Mouse (Mus musculus) embryonic fibroblast, embryonic 13.5 days (primary cell): ENCODE measurements at regions not wholly inside any gene's neighbourhood (a gene's known extent, or its start where the extent isn't known, plus 50 kb on each side); places are given as distances from the start of the nearest gene placed in this dataset.
A peak's percentile ranks its signal among the peaks of the same experiment; 100 is the strongest.

ENCODE experiments used
- H3K27ac ChIP-seq: 2 replicates; pipeline ENCODE4 v1.5.1; 2012; ENCODE audit warnings: low read length, control low read depth, inconsistent platforms; ENCODE audit not compliant: insufficient read depth
- H3K4me1 ChIP-seq: 2 replicates; pipeline ENCODE4 v1.6.1; 2011; ENCODE audit warnings: low read length; ENCODE audit not compliant: control insufficient read depth, insufficient read depth
- H3K4me3 ChIP-seq: 2 replicates; pipeline ENCODE4 v1.5.1; 2011; ENCODE audit warnings: mild to moderate bottlenecking, control low read depth, low read length; ENCODE audit not compliant: insufficient read depth
- CTCF ChIP-seq: IDR thresholded peaks from 2 replicates; pipeline ENCODE4 v1.5.1; 2011; ENCODE audit warnings: mild to moderate bottlenecking, control low read depth, low read length, moderate library complexity, borderline replicate concordance; ENCODE audit not compliant: insufficient read depth
- POLR2A ChIP-seq: IDR thresholded peaks from 2 replicates; pipeline ENCODE4 v1.6.1; 2011; ENCODE audit warnings: low read depth, mild to moderate bottlenecking, control low read depth, low read length, moderate library complexity

GRCm38 (mm10) chr4:3049972-3050846, 116.9 kb upstream of the Vmn1r2 start:
- TF ChIP-seq POLR2A (no peak), CTCF (no peak)
- no peaks in the 10 kb centered on the region for H3K4me1 ChIP-seq
- H3K4me3 ChIP-seq, result no peak overlapping the region
- no peak overlapping the region for H3K27ac ChIP-seq

GRCm38 (mm10) chr4:3050847-3051135, 116.3 kb upstream of the Vmn1r2 start:
- Histone ChIP-seq H3K27ac (no peak overlapping the region), H3K4me3 (no peak overlapping the region), H3K4me1 (no peaks in the 10 kb centered on the region)
- no peak for TF ChIP-seq POLR2A
- no peak for TF ChIP-seq CTCF

DNA sequence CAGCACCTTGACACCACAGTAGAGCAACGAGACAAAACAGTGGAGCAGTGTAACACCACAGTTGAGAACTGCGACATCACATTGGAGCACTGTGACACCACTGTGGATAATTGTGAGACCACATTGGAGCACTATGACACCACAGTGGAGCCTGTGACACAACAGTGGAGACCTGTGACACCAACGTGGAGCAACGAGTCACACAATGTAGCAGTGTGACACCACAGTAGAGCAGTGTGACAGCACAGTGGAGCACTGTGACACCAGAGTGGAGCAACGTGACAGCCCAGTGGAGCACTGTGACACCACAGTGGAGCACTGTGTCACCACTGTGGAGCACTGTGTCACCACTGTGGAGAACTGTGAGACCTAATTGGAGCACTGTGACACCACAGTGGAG, 115.9 kb upstream of the Vmn1r2 start:
- Histone ChIP-seq H3K4me1 (no peaks in the 10 kb centered on the region), H3K4me3 (no peak overlapping the region), H3K27ac (no peak overlapping the region)
- no peak for TF ChIP-seq CTCF

DNA sequence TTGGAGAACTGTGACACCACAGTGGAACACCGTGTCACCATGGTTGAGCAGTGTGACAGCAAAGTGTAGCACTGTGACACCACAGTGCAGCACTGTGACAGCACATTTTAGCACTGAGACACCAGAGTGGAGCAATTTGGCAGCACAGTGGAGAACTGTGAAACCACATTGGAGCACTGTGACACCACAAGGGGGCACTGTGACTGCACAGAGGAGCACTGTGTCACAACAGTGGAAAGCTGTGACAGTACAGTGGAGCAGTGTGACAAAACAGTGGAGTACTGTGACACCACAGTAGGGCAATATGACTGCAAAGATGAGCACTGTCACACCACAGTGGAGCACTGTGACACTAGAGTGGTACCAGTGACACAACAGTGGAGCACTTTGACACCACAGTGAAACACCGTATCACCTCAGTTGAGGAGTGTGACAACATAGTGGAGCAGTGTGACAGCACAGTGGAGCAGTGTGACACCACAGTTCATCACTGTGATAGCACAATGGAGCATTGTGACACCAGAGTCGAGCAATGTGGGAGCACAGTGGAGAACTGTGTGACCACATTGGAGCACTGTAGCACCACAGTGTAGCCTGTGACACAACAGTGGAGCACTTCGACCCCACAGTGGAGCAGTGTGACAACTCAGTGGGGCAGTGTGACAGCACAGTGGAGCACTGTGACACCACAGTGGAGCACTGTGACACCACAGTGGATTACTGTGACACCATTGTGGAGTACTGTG, 114.6 kb upstream of the Vmn1r2 start:
- Histone ChIP-seq H3K4me3 (no peak overlapping the region), H3K4me1 (no peaks in the 10 kb centered on the region), H3K27ac (no peak overlapping the region)
- TF ChIP-seq POLR2A (no peak), CTCF (peak; percentile 0; the same call in 1 of the 2 replicates)

DNA sequence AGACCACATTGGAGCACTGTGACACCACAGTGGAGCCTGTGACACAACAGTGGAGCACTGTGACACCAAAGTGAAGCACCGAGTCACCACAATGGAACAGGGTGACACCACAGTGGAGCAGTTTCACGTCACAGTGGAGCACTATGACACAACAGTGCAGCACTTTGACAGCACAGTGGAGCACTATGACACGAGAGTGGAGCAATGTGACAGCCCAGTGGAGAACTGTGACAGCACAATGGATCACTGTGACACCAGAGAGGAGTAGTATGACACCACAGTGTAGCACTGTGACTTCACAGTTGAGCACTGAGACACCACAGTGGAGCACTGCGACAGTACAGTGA, 114.1 kb upstream of the Vmn1r2 start:
- TF ChIP-seq POLR2A (no peak), CTCF (no peak)

GRCm38 (mm10) chr4:3053496-3054216, 113.5 kb upstream of the Vmn1r2 start:
- no peak for TF ChIP-seq POLR2A
- no peak for TF ChIP-seq CTCF
- H3K4me3 ChIP-seq, result no peak overlapping the region
- no peak overlapping the region for H3K27ac ChIP-seq
- no peaks in the 10 kb centered on the region for H3K4me1 ChIP-seq

More for the DNA sequence above, 114.1 kb upstream of the Vmn1r2 start:
- no peak overlapping the region for H3K27ac ChIP-seq
- H3K4me3 ChIP-seq, result no peak overlapping the region
- H3K4me1 ChIP-seq, result no peaks in the 10 kb centered on the region

DNA sequence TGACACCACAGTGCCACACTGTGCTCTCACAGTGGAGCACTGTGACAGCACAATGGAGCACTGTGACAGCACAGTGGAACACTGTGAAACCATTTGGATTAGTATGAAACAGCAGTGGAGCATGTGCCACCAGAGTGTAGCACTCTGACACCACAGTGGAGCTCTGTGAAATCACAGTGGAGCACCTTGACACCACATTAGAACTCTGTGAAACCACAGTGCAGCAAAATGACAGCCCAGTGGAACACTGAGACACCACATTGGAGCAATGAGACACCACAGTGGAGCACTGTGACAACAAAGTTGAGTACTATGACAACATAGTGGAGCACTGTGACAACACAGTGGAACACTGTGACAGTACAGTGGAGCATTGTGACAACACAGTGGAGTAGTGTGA, 112.2 kb upstream of the Vmn1r2 start:
- no peaks in the 10 kb centered on the region for H3K4me1 ChIP-seq
- TF ChIP-seq POLR2A, result no peak
- no peak for TF ChIP-seq CTCF

GRCm38 (mm10) chr4:3055396-3055795, 111.7 kb upstream of the Vmn1r2 start:
- Histone ChIP-seq H3K27ac (no peak overlapping the region), H3K4me3 (no peak overlapping the region), H3K4me1 (no peaks in the 10 kb centered on the region)
- TF ChIP-seq POLR2A (no peak), CTCF (no peak)

More for the DNA sequence above, 112.2 kb upstream of the Vmn1r2 start:
- Histone ChIP-seq H3K27ac (no peak overlapping the region), H3K4me3 (no peak overlapping the region)

DNA sequence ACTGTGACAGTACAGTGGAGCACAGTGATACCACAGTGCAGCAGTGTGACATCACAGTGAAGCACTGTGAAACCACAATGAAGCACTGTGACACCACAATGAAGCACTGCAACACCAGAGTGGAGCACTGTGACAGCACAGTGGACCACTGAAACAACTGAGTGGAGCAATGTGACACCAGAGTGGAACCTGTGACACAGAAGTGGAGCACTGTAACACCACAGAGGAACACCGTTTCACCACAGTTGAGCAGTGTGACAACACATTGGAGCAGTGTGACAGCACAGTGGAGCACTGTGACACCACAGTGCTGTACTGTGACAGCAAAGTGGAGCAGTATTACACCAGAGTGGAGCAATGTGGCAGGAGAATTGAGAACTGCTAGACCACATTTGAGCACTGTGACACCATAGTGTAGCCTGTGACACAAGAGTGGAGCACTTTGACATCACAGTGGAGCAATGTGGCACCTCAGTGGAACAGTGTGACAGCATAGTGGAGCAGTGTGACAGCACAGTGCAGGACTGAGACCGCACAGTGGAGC, 107.5 kb upstream of the Vmn1r2 start:
- TF ChIP-seq POLR2A, result no peak
- TF ChIP-seq CTCF, result no peak
- Histone ChIP-seq H3K27ac (no peak overlapping the region), H3K4me3 (no peak overlapping the region), H3K4me1 (no peaks in the 10 kb centered on the region)
